Mouse (Mus musculus): ENCODE data around the gene Prr3. TPM values are rescaled to one million over a fixed set of nuclear protein-coding genes. Genes with fewer than 3 reads are reported as not detected.
A peak's percentile ranks its signal among the peaks of the same experiment; 100 is the strongest.

The Prr3 gene
- total and polyA plus RNA-seq, 3 experiments: 4.0 to 32.0 (median 5.5) TPM

GRCm38 (mm10) chr17:36000349-36000748, 20.3 kb upstream of the Prr3 start:
- peak overlapping the region; percentile 86 for H3K27ac ChIP-seq (ENCODE audit: insufficient read depth, low read depth)

GRCm38 (mm10) chr17:35999356-35999755, 19.3 kb upstream of the Prr3 start:
- H3K27ac ChIP-seq (ENCODE audit: insufficient read depth, low read depth): peak overlapping the region; percentile 61; the same call in 1 of the 2 replicates
- H3K9ac ChIP-seq (ENCODE audit: insufficient read depth, low read depth): no peak overlapping the region
- peaks cover 20% of the 10 kb centered on the region for H3K9me3 ChIP-seq (replicated peaks; ENCODE audit: low read length)
- H3K4me2 ChIP-seq (ENCODE audit: insufficient read depth, low read depth, poor library complexity, severe bottlenecking): no peak overlapping the region
- in situ Hi-C loops (cut with MboI; ENCODE audit: low pct_ligation_motif_present, low pct_unique_long_range_greater_than_20kb, low sequenced_read_pairs): no loop called here
- DNase-seq (ENCODE audit: extremely low read depth): peak; percentile 85
- no peaks in the 10 kb centered on the region for H3K27me3 ChIP-seq (replicated peaks)
- peaks cover 7 to 35% of the 10 kb centered on the region in 2 experiments; a peak in 2 of 4 replicates for H3K4me1 ChIP-seq (ENCODE audit: control insufficient read depth in 1 of 2, insufficient read depth in 2 of 2)
- H3K36me3 ChIP-seq (replicated peaks in 1 of 2; ENCODE audit: control insufficient read depth in 1 of 2, insufficient read depth in 1 of 2, low read length in 1 of 2): peaks cover 11 to 21% of the 10 kb centered on the region in 2 experiments
- dilution Hi-C loops (cut with MboI; ENCODE audit: extremely low pct_ligation_motif_present, extremely low pct_unique_long_range_greater_than_20kb, low sequenced_read_pairs): no loop called here
- peak overlapping the region in 1 of 3 experiments; percentile 16 for H3K4me3 ChIP-seq (replicated peaks in 1 of 3; ENCODE audit: low read depth in 2 of 3, low read length in 2 of 3, poor library complexity in 1 of 3)
- peaks cover 57% of the 10 kb centered on the region for H3K79me2 ChIP-seq (replicated peaks; ENCODE audit: control insufficient read depth, extremely low read depth, insufficient read depth, poor library complexity, severe bottlenecking)
- no peak for TF ChIP-seq USF2 (conservative IDR thresholded peaks at IDR 0.05; ENCODE audit: low read depth, low read length)
- peak; percentile 82; the same call in 1 of the 2 replicates for TF ChIP-seq SIN3A (IDR thresholded peaks at IDR 0.05; ENCODE audit: low read length)
- peak; percentile 80 for TF ChIP-seq BHLHE40 (IDR thresholded peaks at IDR 0.05; ENCODE audit: low read depth, low read length)
- TF ChIP-seq GABPA (IDR thresholded peaks at IDR 0.05; ENCODE audit: insufficient replicate concordance, low read depth, low read length): no peak
- TF ChIP-seq EP300 (IDR thresholded peaks at IDR 0.05; ENCODE audit: low read length): peak; percentile 89
- no peak for TF ChIP-seq NELFE (IDR thresholded peaks at IDR 0.05; ENCODE audit: low read depth, low read length)
- no peak; the same call in 1 of the 2 replicates for TF ChIP-seq JUN (IDR thresholded peaks at IDR 0.05; ENCODE audit: insufficient read depth, low read depth, low read length)
- no peak for TF ChIP-seq MAZ (IDR thresholded peaks at IDR 0.05; ENCODE audit: low read depth, low read length)
- no peak for TF ChIP-seq E2F4 (IDR thresholded peaks at IDR 0.05; ENCODE audit: insufficient replicate concordance, low read depth, low read length)
- TF ChIP-seq MEF2A (IDR thresholded peaks at IDR 0.05; ENCODE audit: borderline replicate concordance, low read depth, low read length): peak; percentile 91
- TF ChIP-seq NRF1 (IDR thresholded peaks at IDR 0.05; ENCODE audit: low read depth, low read length): no peak
- peak; percentile 79; the same call in 1 of the 2 replicates for TF ChIP-seq MXI1 (IDR thresholded peaks at IDR 0.05; ENCODE audit: low read depth, low read length)
- TF ChIP-seq ZKSCAN1 (IDR thresholded peaks at IDR 0.05; ENCODE audit: borderline replicate concordance, low read depth, low read length): no peak
- TF ChIP-seq MAFK (IDR thresholded peaks at IDR 0.05; ENCODE audit: insufficient replicate concordance, low read length): 0 out of 2 replicates have a peak, but pooled peaks have one; percentile 45
- peak; percentile 88 for TF ChIP-seq IRF4 (IDR thresholded peaks at IDR 0.05; ENCODE audit: low read depth, low read length)
- TF ChIP-seq POLR2A (IDR thresholded peaks at IDR 0.05; ENCODE audit: low read depth, low read length): no peak
- no peak; the same call in 1 of the 2 replicates for TF ChIP-seq RAD21 (IDR thresholded peaks at IDR 0.05; ENCODE audit: low read depth, low read length)
- TF ChIP-seq USF1 (IDR thresholded peaks at IDR 0.05; ENCODE audit: low read depth, low read length): no peak
- TF ChIP-seq MAX (IDR thresholded peaks at IDR 0.05; ENCODE audit: low read length): peak; percentile 70; the same call in 1 of the 2 replicates
- TF ChIP-seq POLR2AphosphoS2 (IDR thresholded peaks at IDR 0.05; ENCODE audit: low read depth, low read length): no peak
- TF ChIP-seq ZMIZ1 (IDR thresholded peaks at IDR 0.05; ENCODE audit: low read depth, low read length): no peak
- no peak for TF ChIP-seq UBTF (IDR thresholded peaks at IDR 0.05; ENCODE audit: low read depth, low read length)
- peak; percentile 57; the same call in 1 of the 2 replicates for TF ChIP-seq JUND (conservative IDR thresholded peaks at IDR 0.05; ENCODE audit: low read depth, low read length)
- no peak for TF ChIP-seq CHD2 (IDR thresholded peaks at IDR 0.05; ENCODE audit: low read length)
- TF ChIP-seq CTCF (conservative IDR thresholded peaks at IDR 0.05 in 1 of 2, IDR thresholded peaks at IDR 0.05 in 1 of 2; ENCODE audit: low read depth in 2 of 2, low read length in 2 of 2): no peak; a peak in 1 of 4 replicates
- peak; percentile 85 for TF ChIP-seq ZNF384 (IDR thresholded peaks at IDR 0.05; ENCODE audit: low read depth, low read length)
- TF ChIP-seq PAX5 (IDR thresholded peaks at IDR 0.05; ENCODE audit: low read length): no peak

More at GRCm38 (mm10) chr17:36000349-36000748, 20.3 kb upstream of the Prr3 start:
- DNase-seq (ENCODE audit: extremely low read depth): no peak
- Histone ChIP-seq H3K79me2 (replicated peaks; ENCODE audit: control insufficient read depth, extremely low read depth, insufficient read depth, poor library complexity, severe bottlenecking) (peaks cover 55% of the 10 kb centered on the region), H3K9ac (ENCODE audit: insufficient read depth, low read depth) (peak overlapping the region; percentile 66), H3K4me1 (ENCODE audit: control insufficient read depth in 1 of 2, insufficient read depth in 2 of 2) (peaks cover 7 to 35% of the 10 kb centered on the region in 2 experiments; a peak in 2 of 4 replicates), H3K9me3 (replicated peaks; ENCODE audit: low read length) (peaks cover 28% of the 10 kb centered on the region), H3K27me3 (replicated peaks) (no peaks in the 10 kb centered on the region), H3K4me3 (replicated peaks in 1 of 3; ENCODE audit: low read depth in 2 of 3, low read length in 2 of 3, poor library complexity in 1 of 3) (no peak overlapping the region), H3K36me3 (replicated peaks in 1 of 2; ENCODE audit: control insufficient read depth in 1 of 2, insufficient read depth in 1 of 2, low read length in 1 of 2) (peaks cover 15 to 30% of the 10 kb centered on the region in 2 experiments), H3K4me2 (ENCODE audit: insufficient read depth, low read depth, poor library complexity, severe bottlenecking) (peak overlapping the region; percentile 85; the same call in 1 of the 2 replicates)
- TF ChIP-seq ZNF384 (IDR thresholded peaks at IDR 0.05; ENCODE audit: low read depth, low read length) (no peak), SMC3 (IDR thresholded peaks at IDR 0.05; ENCODE audit: low read depth, low read length) (no peak), ZKSCAN1 (IDR thresholded peaks at IDR 0.05; ENCODE audit: borderline replicate concordance, low read depth, low read length) (no peak), GABPA (IDR thresholded peaks at IDR 0.05; ENCODE audit: insufficient replicate concordance, low read depth, low read length) (no peak), NRF1 (IDR thresholded peaks at IDR 0.05; ENCODE audit: low read depth, low read length) (no peak), MXI1 (IDR thresholded peaks at IDR 0.05; ENCODE audit: low read depth, low read length) (no peak), USF1 (IDR thresholded peaks at IDR 0.05; ENCODE audit: low read depth, low read length) (no peak), MAFK (IDR thresholded peaks at IDR 0.05; ENCODE audit: insufficient replicate concordance, low read length) (no peak), BHLHE40 (IDR thresholded peaks at IDR 0.05; ENCODE audit: low read depth, low read length) (no peak), NELFE (IDR thresholded peaks at IDR 0.05; ENCODE audit: low read depth, low read length) (no peak), RAD21 (IDR thresholded peaks at IDR 0.05; ENCODE audit: low read depth, low read length) (no peak), TBP (conservative IDR thresholded peaks at IDR 0.05; ENCODE audit: low read depth, low read length) (no peak), MAX (IDR thresholded peaks at IDR 0.05; ENCODE audit: low read length) (no peak), POLR2AphosphoS2 (IDR thresholded peaks at IDR 0.05; ENCODE audit: low read depth, low read length) (no peak), MAZ (IDR thresholded peaks at IDR 0.05; ENCODE audit: low read depth, low read length) (no peak), TCF12 (IDR thresholded peaks at IDR 0.05; ENCODE audit: low read depth, low read length) (no peak)
- in situ Hi-C loops (cut with MboI; ENCODE audit: low pct_ligation_motif_present, low pct_unique_long_range_greater_than_20kb, low sequenced_read_pairs) (no loop called here), dilution Hi-C loops (cut with MboI; ENCODE audit: extremely low pct_ligation_motif_present, extremely low pct_unique_long_range_greater_than_20kb, low sequenced_read_pairs) (no loop called here)

All from CH12.LX (cell line).